Mouse (Mus musculus) lung, postnatal 4 days (tissue): ENCODE measurements around the gene Pdpk1.
"Not testable (repeated sequence)": the region's sequence is repeated elsewhere in the genome, so short reads cannot be mapped to it uniquely, and the experiment has no call there.

Experiments
- DNase-seq, 2 experiments: peaks; one replicate each; pipeline ENCODE4 v3.0.0; 2021

The Pdpk1 gene

DNA sequence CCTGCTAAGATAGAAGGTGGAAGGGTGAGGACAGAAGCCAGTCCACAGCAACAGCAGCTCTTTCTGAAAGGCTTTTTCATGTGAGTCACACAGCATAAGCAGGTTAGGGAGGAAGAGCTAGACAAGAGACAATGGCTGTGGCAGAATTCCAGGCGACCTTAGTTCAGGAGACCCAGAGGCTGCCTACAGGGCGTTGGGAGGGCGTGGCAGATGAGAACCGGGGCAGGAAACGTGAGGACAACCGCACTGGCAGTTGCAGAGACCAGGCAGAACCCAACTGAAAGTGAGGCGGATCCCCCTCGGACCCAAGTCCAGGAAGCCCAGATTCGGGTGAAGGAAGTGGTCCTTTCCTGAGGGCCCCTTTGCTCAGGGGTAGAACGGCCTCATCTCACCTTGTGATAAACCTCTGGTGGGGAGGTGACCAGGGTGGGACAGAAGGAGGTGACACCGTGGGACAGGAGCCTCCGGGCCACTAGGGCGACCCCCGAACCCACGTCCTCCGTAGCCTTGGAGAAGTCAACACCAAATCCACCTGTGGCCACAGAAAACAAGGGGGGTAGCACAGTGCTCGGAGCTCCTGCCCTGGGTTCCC is 12.0 kb upstream of the Pdpk1 start:
- peak; percentile 52 for DNase-seq

- peak; percentile 34 to 60 for DNase-seq
Observed at GRCm38 (mm10) chr17:24161466-24161865, 10.7 kb upstream of the Pdpk1 start.

DNA sequence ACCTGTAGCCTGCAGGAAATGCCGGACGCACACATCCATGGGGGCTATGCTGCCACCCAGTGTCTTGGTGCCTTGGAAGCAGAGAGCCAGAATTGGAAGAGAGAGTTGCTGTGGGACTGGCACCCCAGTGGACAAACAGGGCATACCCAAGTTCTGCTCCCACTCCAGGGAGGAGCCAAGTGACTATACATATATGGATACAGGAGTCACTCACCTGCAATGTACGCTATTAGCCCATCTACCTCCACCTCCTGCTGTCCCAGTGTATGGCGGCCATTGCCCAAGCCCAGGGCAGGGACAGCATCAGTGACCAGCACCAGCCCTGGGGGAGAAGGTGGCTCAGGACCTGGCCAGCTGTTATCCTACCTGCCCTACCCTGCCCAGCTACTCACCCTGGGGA is 6.8 kb upstream of the Pdpk1 start:
- no peak for DNase-seq

DNA sequence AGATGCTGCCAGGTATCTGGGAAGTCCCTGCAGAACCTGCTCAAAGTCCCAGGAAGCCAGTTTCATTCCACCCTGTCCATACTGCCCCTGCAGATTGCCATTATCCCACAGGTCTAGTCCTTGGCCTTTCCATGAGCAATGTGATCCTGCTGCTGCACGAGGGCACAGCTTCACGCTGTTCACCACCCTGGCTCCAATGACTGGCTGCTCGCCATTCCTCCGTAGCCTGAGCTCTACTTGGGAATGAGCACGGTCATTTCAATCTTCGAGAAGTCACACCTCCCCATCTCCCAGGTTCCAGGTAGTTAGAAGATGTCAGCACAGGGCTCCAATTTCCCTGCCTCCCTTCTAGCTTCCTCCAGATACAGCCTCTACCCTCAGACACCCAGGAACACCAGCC is 6.4 kb upstream of the Pdpk1 start:
- DNase-seq, result no peak

DNA sequence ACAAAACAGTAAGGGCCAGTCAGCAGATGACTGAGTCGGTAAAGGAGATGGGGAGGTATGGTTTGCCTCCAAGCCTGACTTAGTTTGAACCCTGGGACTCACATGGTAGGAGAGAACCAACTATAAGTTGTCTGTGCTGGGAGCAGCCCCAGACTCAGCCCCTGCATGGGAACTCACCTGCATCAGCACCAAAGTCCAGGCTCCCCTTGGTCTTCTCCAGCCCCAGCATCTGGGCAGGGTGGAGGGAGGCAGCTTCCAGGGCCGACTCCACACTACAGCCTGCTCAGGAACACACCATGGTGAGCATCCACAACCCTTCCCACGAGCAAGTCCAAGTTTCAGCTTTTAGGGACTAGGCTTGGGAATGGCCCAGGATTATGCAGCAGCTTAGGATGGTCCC is 5.7 kb upstream of the Pdpk1 start:
- DNase-seq, result no peak

GRCm38 (mm10) chr17:24155742-24156141 is 5.0 kb upstream of the Pdpk1 start:
- DNase-seq, result no peak

- DNase-seq, result peak in 1 of 2 experiments; percentile 24
Observed at GRCm38 (mm10) chr17:24154463-24154862, 3.7 kb upstream of the Pdpk1 start.

DNA sequence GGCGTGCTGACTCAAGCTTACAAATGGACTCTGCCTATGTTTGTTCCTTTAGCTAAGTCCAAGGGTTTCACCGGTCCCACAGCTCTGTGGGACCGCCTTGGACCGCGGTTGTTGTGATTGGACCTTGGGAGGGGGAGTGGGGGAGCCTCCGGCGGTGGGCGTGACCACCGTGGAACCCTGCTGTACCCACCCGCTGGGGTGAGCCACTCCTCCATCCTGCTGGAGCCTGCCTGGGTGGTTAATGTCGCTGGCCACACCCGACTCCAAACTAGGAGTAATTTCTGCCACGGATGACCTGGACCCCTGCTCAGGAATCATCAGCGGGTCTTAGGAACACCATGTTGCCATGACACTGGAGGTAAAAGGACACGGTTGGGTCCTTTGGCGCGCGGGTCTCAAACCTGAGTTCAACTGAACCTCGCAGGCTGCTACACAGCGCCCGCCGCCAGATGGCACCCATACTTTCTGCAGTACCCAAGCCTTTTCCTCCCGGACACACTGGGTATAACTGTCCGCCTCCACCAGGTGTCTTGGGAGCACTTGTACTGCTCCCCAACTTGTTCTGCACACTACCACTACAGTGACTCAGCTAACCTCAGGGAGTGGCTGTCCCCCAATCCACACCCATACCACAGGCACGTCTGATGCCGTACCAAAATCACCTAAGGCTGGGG is 1.3 kb upstream of the Pdpk1 start:
- DNase-seq, result peak; percentile 83 to 88

- DNase-seq, result no peak
Observed at GRCm38 (mm10) chr17:24151382-24151781, 658 bp upstream of the Pdpk1 start.

DNA sequence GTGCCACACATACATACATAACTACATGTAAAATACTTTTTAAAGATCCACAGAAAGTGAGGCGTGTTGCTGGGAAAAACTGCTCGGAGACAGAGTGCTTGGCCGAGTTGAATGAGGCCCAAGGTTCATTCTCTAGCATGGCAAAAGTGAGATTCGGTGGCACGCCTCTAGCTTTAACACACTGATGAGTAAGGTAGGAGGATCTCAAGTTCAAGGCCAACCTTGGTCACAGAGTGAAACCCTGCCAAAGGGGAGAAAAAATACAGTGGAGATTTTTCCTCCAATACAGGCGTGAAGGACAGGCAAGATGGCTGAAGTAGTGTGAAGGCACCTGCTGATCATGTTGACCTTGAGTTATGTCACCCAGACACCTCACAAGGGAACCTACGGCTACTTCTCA is 1.3 kb downstream of the Pdpk1 start:
- DNase-seq, result no peak

DNA sequence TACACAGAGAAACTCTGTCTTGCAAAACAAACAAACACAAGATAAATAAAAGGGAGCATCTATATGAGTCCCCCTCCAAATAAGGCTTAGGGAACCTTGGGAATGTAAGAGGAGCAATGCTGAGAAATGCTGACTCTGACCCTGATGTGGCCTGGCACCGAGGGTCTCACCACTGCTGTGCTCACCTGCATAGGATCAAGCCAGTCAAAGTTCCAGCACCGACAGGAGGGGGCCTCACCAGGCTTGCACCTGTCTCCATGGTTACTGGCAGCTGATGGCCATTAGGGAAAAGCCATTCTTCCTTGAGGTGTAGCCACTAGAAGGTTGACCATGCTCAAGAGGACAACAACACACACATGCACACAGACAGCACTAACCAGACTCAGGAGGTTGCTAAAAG is 7.8 kb downstream of the Pdpk1 start:
- no peak for DNase-seq

DNA sequence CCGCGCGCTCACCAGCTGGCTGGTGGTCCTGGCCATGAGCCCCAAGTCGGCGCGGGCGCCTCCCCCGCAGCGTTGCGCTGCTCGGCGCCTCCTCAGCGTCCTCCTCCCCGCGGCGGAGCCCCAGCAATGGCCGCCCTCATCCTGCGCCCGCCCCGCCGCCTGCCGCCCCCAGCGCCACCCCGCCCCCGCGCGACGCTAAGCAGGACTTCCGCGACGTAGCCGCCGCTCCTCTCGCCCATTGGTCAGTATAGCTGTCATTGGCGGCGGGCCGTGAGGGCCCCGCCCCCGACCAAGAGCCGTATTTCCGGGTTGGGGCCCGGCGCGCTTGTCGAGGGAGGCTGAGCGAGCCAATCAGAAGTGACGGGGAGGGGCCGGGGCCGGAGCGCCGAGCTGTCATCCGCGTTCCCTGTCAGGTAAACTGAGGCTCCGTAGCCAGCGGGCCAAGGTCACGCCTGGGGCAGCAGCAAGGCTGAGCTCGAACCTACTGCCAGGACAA is 9.3 kb downstream of the Pdpk1 start:
- DNase-seq, result peak; percentile 98 to 99

- DNase-seq, result peak in 1 of 2 experiments; percentile 54
Observed at GRCm38 (mm10) chr17:24140845-24141424, 9.8 kb downstream of the Pdpk1 start.

- no peak for DNase-seq
Observed at GRCm38 (mm10) chr17:24139968-24140367, 10.8 kb downstream of the Pdpk1 start.

DNA sequence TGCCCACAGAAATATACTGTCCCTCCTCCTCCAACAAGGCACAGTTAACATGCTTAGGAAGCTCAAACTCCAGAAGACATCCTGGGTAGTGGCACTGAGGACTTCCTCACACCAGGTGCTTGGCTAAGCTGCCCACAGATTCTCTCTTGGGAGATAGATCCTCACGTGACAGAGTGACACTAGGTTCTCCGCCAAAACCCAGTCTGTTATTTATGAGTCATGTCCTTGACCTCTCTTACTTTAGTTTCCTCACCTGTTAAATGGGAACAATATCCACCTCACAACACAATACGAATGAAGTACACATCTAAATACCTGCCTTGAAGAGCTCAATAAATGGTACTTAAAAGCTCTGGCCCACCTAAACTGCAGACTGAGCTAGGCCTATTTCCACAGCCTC is 11.5 kb downstream of the Pdpk1 start:
- no peak for DNase-seq

DNA sequence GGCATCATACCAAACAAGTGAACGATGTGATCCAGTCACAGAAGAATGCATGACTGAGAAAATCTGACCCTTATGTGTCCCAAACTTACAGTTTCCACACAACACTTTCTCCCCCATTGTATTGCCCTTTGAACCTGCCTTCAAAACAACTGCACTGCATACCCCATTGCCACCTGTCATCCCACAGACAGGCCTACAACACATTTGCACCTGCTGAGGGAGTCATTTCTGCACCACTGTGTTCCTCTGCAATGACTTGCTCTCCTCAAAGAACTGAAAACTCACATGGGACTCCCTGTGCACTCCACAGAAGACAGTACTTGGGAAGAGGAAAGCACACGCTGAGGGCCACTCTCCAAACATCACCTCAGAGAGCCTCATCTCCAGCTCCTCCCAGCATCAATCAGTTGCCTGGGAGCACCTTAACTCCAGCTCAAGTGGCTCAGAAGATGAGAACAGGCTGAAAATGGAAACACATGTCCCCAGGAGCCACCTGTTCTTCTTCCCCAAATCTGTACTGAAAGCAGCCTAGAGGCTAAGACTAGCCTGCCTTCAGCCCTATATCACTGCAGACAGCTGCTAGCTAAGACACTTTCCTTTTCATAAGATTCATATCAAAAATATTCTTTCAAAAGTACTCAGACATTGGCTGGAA is 13.4 kb downstream of the Pdpk1 start:
- DNase-seq, result no peak

- DNase-seq, result no peak
Observed at GRCm38 (mm10) chr17:24134062-24134461, 16.7 kb downstream of the Pdpk1 start.

- not testable (repeated sequence) for DNase-seq
Observed at GRCm38 (mm10) chr17:24132919-24133318, 17.8 kb downstream of the Pdpk1 start.

- DNase-seq, result no peak
Observed at GRCm38 (mm10) chr17:24131570-24131969, 19.2 kb downstream of the Pdpk1 start.

DNA sequence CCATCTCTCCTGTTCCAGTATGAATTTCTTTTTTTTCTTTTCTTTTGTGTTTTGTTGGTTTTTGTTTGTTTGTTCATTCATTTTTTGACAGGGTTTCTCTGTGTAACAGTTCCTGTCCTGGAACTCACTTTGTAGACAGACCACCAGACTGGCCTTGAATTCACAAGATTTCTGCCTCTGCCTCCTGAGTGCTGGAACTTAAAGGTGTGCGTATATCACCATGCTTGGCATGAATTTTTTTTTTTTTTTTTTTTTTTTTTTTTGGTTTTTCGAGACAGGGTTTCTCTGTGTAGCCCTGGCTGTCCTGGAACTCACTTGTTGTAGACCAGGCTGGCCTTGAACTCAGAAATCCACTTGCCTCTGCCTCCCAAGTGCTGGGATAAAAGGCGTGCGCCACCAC is 21.5 kb downstream of the Pdpk1 start:
- DNase-seq, result not testable (repeated sequence)

GRCm38 (mm10) chr17:24127592-24127991 is 23.1 kb downstream of the Pdpk1 start:
- no peak for DNase-seq

DNA sequence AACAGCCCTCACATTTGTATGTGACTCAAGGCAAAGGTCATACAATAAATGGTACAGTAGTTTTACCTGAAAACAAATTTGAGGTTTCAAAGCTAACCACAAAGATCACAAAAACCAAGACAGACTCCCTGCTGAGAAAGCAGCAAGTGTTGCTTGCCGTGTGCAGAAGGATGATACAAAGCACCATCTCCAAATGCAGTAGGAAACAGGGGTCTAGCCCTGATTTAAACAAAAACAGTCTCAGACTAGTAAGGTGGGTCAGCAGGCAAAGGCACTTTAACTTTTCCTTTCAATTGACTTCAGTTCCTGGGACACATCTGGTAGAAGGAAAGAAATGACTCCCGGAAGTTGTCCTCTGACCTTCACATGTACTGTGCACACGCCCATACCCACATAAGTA is 23.9 kb downstream of the Pdpk1 start:
- no peak for DNase-seq

DNA sequence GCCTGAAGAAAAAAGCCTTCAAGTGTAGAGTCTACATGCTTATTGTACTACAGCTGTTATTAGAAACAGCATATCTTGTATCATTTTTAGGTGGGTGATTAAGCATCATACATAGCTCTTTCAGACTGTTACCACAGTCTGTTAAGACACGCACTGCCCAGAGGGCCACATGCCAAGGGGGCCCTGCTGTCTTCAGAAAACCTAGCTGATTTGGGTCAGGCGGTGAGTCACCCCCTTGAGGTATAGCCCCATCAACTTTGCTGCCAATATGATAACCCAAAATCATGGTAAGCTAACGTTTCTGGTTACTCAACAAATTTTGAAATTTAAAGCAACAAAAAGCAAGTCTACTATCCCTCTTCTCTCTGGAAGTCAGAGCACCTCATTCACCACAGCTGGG is 31.3 kb downstream of the Pdpk1 start:
- no peak for DNase-seq

DNA sequence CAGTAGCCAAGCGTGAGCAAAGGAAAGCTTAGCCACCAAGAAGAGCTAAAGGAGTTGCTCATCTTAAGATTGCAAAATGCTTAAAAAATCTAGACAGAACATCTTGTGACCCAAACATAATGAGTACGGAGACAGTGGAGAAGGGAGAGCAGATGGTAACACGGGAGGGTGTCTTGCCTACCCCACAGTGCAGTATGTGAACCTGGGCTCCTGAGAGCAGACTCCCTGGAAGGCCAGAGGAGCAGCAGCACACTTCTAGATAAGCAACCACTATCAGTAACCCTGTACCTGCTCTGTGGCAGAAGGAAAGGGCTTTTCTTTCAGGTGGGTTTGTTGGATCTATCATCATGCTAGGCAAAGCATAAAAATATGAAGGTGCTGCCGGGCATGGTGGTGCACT is 37.7 kb downstream of the Pdpk1 start:
- DNase-seq, result no peak
